Mouse (Mus musculus): ENCODE measurements at regions not wholly inside any gene's neighbourhood (a gene's known extent, or its start where the extent isn't known, plus 50 kb on each side); places are given as distances from the start of the nearest gene placed in this dataset.

DNA sequence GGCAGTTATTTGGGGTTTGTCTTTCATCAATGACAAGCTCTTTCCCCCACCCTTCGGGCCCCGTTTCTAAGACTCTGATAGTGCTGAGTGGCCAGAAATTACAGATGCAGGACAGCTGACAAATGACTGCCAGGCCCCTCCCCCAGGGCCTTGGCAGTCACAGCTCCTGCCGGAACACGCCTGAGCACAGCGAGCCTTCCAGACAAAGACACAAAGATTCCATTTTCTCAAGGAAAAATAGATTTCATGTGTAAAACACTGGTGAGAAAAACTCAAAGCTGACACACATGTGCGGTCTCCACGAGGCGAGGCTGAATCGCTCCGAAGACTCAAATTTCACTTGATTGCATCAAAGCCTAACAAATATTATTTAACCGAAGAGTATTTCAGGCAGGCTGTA, 247.6 kb downstream of the Ptprc start:
- DNase-seq (ENCODE audit: low spot score): no peak

DNA sequence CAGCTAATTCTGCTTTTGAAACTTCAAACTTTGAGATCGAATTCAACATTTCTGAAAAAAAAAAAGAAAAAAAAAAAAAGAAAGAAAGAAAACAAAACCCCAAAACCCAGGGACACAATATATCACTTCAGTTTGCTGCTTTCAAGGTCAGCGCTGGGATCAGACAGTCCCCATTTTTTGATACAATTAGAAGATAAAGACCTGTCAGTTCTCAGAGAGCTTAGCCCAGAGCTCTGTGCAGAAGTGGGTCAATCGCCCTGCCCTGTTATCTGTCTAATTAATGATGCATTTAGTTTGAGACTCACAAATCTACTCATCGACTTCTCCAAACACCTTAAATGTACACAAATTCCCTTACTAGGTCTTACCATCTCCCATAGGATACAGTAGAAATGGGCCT, 249.2 kb downstream of the Ptprc start:
- no peak for DNase-seq (ENCODE audit: low spot score)

DNA sequence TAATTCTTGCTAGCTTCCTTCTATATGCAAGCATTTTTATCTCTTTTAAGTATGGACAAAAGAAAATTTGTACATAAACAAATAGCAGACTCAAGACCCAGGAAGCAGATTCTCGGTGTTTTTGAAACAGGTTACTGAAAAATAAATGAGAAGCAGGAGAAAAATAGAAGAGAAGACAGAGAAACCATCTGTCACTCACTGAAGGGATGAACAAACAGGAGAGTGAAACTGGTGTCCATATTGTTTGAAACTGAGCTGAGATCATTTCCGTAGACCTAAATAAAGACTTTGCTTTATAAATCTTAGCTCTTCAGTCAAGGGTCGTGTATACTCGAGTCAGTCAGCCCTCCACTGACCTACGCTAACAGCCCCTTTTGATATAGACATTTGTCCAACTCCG, 251.4 kb downstream of the Ptprc start:
- DNase-seq (ENCODE audit: low spot score): no peak

DNA sequence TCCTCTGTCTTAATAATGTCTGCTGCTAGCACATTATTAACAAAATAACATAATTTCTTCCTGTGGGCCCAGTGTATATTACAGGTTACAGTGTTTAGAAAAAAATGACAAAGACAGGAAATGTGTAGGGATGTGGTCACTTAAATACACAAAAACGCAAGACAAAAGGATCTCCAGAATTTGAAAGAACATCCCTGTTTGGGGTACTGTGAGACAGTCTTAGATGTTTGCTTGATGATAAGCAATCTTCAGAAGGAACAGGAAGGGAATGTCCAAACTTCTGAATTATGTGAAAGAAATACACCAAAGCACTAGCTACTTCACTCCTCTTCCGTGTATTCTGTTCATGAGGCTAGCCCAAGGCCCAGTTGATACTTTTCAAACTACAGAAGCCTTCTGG, 251.8 kb downstream of the Ptprc start:
- no peak for DNase-seq (ENCODE audit: low spot score)

DNA sequence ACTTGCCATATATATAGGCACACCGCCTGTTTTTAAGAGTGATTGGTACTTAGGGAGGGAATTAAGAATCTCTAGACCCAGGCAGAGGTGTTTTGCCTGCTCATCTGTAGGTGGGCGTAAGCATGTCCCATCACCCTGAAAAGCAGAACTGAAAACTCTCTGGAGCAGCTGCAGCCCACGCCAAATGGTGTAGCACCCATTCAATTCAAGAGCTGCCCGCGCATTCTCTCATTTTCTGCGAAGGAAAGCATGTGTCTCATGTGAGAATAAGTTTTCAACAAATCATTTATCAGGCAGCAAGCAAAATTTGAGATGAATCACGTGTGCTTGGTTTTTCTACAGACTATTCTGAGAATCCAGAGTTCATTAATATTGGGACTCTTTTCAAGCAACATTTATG, 252.7 kb downstream of the Ptprc start:
- DNase-seq (ENCODE audit: low spot score): peak; percentile 12

DNA sequence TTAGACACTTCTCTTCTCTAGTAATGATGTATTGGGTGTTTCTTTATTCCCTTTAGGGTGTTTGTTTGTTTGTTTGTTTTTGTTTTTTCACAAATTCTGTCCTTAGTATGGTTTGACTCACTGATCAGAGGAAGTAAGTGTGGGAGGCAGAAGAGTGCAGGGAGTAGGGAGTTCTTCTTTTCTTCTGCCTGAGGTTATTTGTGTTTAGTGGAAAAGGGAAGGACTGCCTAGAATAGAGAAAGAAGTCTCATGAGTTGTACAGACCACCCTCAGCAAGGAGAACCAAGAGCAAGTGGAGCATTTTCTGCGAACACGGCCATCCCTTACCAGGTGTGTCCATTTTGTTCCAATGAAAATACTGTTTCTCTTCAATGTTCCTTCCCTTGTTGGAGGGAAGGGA, 253.9 kb downstream of the Ptprc start:
- DNase-seq (ENCODE audit: low spot score): no peak

DNA sequence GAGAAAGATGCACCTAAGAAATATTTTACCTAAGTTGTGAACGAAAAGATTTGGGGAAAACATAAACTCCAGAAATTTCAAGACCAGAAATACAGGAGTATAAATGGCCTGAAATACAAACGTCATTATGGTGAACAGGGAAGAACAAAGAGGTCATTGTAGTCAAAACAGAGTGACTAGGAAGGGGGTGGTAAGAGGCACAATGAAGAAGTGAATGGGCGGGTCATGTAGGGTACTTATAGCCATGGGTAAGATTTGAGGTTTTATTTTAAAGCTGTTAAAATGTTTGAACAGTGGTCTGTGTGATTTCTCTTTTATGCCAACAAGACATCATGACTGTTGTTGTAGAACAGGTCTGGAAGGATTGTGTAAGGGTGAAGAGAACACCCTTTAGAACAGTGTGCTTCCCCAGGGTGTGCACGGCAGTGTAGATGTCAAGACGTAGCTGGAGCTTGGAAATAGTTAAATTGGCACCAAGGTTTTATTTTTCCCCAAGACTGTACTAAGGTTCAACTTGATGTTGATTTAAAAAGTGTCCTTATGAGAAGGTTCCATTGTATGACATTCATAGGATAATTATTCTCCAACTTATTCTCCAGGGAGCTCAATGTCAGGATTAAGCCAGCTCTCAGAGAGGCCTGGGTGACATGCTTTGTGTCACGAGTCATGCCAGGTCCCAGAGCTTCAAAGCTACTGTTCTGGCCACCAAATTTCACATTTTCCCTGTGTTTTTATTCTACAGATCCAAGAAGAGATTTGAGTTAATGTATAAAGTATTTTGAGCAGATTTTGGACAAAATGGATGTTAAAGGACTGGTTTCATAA, 255.6 kb downstream of the Ptprc start:
- DNase-seq (ENCODE audit: low spot score): no peak

DNA sequence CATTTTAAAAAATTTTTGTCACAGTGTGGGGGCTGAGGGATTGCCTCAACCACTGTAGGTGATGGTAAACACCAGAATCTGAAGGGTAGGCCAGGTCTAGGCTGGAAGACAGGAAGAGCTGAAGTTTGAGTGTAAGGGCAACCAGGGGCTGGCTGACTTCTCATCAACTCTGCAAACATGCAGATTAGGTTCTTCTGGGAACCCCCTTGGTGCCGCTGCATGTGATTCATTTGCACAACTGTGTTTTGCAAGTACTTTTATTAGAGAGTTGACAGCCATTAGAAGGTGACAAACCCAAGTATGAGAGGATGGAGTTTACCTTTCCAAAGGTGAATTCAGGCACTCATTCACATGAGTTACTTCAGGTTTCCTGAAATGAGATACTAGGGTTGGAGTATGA, 258.1 kb downstream of the Ptprc start:
- DNase-seq (ENCODE audit: low spot score): no peak

DNA sequence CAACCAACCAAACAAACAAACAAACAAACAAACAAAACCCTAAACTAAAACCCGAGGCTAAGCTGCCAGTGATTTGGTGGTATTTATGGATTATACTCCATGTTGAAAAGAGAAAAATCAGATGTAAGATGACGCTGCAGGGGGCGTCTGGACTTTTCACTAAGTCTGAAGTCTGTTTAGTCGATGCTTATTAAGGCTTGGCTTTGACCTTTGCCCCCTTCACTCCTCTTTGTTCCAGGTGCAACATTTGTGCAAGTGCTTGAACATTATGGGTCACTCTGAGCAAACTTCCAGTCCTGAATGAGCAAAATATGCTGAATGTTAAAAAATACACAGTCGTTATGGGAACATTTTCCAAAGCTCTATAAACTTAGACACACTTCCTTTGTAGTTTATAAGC, 268.6 kb downstream of the Ptprc start:
- DNase-seq (ENCODE audit: low spot score): no peak

DNA sequence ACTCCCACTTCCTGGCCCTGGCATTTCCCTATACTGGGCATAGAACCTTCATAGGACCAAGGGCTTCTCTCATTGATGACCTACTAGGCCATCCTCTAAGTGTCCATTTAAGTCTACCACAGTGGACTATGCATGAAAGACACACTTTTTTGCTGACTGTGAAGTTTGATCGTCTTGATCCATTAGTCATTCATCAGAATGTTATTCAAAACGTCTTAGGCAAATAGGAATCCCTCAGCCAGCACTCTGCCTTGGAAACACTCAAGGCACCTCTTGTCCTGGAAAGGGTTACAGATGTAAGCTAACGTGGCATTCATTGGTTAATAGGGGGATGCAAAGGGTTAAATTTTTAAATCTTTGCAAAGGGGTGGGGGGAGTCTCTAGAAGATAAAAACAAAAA, 269.0 kb downstream of the Ptprc start:
- DNase-seq (ENCODE audit: low spot score): no peak

DNA sequence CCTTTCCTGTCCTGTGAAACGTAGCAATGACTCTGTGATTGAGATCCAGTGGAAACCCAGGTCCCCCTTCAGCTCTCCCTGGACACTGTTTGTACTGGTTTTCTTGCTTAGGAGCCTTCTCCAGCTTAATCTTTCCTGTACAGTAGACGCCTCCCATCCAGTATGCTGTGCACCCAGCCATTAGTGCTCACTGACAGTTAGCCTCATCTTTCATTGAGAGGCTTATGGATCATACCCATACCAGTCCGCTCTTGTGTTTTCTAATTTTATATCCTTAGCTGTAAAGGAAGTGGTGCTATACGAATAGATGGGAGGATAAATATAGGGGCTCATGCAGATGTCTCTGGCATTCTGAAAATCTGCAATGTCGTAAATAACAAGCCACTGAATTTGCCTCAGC, 269.9 kb downstream of the Ptprc start:
- no peak for DNase-seq (ENCODE audit: low spot score)

DNA sequence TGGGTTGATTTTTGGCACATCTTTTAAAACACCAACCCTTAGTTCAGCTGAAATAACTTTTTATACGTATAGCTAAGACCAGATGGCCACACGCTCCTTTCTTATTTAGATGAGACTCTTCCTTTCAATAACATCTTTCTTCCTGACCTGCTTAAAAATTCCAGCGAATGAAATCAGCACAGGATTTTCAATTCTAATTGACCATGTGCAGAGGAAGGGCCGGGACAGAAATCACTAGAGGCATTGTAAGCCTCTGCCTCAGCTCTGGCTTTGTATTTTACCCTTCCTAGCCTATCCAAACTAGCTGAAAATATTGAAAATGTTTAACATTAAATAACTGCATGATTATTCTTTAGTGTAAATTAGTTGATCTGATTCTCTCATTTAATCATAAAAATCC, 272.2 kb downstream of the Ptprc start:
- DNase-seq (ENCODE audit: low spot score): no peak

DNA sequence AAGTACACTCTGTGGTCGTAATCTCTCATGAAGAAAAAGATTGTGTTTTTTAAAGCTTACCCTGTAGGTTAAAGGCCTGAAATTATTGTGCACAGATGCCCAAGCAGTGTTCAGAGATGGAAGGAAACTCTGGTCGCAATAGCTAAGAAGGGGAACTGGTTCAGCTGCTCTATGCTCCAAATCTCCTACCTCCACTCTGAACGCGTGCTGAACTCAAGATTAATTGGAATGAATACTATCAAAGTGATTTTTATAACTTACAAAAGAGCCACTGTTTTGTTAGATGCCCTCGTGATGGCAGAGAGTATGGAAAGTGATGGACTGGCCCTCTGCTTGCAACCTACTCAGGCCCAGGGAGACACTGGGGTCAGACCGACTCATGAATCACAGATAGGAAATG, 272.6 kb downstream of the Ptprc start:
- DNase-seq (ENCODE audit: low spot score): no peak

DNA sequence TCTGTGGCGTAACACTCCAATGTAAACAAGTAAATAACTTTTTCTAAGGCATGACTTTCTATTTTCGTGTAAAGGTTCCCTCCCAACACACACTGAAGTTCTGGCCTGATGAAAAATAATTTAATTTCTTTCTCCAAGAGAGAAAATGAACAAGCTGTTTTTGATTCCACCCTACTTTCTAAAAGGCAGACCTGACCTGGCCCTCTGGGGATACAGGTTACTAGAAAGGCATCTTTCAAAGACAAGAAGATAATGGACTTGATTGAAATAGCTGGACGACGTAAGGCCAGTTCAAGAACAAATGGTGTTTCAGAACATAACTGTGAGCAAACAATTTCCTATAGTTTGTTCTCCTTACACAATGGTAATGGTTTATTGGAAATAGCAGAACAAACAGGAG, 273.5 kb downstream of the Ptprc start:
- DNase-seq (ENCODE audit: low spot score): no peak

DNA sequence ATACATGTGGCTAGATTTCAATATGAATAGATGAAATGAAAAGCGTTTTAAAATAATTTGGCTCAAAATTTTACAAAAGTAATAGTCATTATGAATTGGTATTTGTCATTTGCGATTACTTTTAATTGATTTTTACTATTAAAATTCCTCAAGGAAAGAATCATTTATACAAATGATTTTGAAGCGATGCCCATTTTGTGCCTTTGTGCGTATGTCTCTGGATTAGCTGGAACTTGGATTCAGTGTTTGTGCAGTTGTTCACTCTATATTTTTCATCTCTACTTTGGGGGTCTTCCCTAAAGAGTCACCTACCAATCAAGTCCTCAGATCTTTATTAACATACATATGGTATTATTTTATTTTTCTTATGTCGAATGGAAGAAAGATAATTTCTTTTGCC, 274.3 kb downstream of the Ptprc start:
- DNase-seq (ENCODE audit: low spot score): no peak

DNA sequence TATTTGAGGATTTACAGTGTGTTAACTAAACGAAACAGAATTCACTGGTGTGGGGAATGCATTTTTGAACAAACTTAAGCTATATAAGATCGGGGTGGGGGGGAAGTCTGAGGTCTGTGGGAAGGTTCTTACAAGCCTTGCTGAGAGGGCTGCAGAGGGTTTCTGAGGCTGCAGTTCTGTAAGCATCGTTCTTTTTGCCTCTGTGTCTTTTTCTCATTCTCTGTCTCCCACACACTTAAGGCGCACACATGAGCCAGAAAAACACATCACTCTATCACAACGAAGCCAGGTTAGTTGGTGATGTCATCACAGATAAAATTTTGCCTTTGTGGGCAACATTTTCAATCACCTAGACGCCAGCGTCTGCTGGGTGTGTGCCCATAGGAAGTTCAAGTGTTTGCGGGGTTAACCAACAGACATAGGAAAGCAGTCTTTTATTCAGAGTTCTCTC, 274.9 kb downstream of the Ptprc start:
- DNase-seq (ENCODE audit: low spot score): no peak

DNA sequence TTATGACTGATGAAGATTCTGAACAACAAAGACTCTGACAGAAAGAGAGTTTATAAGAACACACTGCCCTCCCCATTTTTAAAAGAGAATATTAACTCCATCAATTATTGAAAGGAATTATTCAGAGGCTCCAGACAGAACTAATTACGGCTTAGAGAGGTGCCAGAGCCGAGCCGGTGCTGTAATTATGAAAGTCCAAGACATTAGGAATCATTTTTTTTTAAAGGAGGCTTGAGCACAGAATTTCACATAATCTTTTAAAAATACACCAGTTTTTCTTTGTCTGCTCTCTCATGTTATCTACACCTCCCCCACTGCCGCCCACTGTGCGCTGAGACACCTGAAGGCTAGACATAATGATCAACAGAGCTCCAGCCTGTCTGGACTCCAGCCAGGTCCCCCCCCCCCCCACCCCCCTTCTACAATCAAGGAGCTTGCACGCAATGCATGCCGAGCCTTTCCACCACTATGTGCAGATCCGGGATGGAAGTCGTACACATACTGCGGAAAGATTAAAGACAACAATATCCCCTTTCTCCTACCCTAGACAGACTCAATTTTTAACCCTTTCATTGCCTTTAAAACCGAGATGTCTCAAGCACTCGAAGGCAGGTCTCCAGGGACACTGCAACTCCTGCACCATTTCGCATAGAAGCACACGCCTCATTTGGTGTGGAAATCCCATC, 275.4 kb downstream of the Ptprc start:
- no peak for DNase-seq (ENCODE audit: low spot score)

DNA sequence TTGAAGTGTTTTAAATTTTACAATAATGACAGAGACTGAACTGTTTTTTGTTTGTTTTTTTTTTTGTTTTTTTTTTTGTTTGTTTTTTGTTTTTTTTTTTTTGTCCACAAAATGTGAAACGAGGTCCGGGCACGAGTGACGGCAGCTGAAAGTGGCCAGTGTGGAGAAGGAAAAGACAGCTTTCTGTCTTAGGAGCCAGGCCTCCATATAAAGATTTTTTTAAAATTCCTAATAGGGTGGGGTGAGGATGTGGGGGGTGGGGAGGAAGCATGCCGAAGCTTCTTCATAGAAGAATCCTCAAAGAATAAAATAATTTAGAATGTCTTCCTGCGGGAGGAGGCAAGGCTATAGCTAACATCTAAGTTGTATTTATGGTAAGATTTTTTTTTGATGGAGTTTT, 276.2 kb downstream of the Ptprc start:
- DNase-seq (ENCODE audit: low spot score): no peak

DNA sequence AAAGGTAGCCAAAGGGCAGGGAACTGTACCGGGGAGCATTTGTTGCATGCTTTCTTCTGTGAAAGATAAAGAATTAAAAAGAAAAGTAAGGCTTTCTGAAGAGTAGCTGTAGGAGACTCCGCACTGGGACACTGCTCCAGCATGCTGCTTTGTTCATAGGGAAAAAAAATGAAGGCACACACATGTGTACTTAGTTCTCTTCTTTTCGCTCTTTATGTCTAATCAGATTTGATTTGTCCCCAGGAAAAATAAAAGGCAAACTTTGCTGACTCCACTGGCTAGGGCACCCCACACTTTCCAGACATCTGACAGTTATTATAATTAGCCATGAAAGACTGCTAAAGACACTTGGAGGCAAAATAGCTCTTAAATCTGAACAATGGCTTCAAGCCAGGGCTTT, 276.6 kb downstream of the Ptprc start:
- DNase-seq (ENCODE audit: low spot score): no peak

DNA sequence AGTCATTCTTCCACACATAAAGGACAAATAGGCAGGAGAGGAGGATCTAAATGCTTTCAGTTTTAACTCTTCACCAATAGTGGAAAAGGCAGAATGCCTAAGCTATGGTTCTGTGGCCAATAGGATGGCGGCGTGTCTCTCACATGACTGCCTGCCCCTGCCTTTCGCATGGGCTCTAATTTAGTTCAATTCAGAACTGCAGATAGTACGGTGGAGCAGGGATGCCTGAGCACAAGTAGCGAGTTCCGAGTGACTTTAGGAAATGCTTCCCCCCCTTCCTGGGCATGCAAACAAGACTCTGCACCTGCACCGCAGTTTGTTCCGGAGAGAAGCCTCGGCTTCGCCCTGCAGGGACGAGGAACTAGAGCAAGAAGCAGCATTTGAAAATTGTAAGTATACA, 277.1 kb downstream of the Ptprc start:
- peak; percentile 55 for DNase-seq (ENCODE audit: low spot score)

DNA sequence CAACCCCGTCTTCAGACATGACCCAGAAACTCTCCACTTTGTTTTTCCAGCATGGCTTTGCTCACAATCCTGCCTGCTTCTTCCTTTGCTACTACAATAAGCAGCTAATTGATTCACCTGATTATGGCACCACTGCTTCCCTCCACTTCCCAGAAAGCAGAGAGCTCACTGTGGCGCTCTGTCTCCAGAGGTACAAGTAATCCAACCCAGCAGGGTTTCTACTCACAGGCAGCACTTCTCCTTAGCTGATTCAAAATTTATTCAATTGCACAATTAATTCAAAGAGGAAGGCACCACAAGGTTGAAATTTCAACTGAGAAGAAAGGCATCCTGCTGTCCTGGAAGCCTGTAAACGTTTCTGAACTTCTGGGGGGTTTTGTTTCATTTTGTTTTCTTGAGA, 293.9 kb downstream of the Ptprc start:
- DNase-seq (ENCODE audit: low spot score): no peak

DNA sequence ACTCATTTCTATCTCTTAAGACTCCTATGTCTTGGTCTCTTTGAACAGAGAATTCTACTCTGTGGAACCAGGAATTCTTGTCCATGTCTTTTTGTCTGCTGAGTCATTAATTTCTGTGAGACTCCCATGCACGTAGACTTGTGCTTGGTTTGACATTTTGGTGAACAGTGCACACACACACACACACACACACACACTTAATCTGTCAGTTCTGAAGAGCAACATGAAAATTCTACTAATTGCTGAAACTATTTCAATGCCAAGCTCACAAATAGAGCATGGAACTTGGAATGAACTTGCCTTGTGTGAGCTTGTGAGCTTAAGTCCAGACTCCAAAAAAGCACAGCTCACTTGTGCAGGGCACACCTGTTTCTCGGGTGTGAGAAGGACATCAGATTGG, 301.1 kb downstream of the Ptprc start:
- no peak for DNase-seq (ENCODE audit: low spot score)

DNA sequence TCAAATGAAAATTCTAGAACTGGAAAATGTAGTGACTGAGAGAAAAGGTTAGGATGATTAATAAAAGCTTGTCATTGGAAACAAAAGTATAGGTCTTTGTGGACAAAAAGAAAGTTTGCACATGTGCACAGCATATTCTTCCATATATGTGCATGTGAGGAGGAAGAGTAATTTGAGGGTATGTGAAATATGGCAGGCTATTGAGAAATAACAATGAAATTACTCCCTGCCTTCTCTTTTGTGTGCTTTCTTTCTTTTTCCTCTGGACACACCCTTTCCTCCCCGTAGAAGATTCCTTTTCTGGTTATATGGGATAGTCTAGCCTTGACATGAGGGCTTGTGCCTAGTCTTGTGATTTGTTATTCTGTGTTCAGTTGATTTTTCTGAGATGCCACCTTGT, 301.9 kb downstream of the Ptprc start:
- DNase-seq (ENCODE audit: low spot score): no peak

DNA sequence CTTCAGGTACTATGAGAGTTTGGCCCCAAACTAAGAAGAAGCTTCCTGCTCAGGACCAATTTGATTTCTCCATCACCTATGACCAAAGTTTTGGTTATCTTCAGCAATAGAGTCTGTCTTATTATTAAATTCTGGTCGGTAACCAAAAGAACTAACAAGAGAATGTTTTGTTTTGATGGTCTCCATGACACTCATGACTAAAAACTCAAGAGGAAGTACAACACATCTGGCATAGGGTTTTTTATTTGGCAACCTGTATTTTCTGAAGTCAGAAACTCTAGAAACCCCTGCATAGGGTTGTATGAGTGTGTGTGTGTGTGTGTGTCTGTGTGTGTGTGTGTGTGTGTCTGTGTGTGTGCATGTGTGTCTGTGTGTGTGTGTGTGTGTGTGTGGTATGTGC, 310.5 kb downstream of the Ptprc start:
- DNase-seq (ENCODE audit: low spot score): no peak
